Mouse (Mus musculus): ENCODE measurements around the gene Rgl2. TPM values are rescaled to one million over a fixed set of nuclear protein-coding genes. Genes with fewer than 3 reads are reported as not detected.
A peak's percentile ranks its signal among the peaks of the same experiment; 100 is the strongest.

Rgl2 gene
- total and polyA plus RNA-seq, 3 experiments, result 24.9 to 43.6 TPM; not detected in 1

GRCm38 (mm10) chr17:33920282-33921097, 8.9 kb upstream of the Rgl2 start:
- H3K9ac ChIP-seq (ENCODE audit: control insufficient read depth, low read depth, low read length, poor library complexity, severe bottlenecking), result peak overlapping the region; percentile 73
- H3K4me1 ChIP-seq (ENCODE audit: control insufficient read depth in 1 of 2, insufficient read depth in 2 of 2, low read length in 2 of 2), result peaks cover 2 to 27% of the 10 kb centered on the region in 2 experiments
- H3K9me3 ChIP-seq (replicated peaks; ENCODE audit: insufficient read depth, low read length), result no peaks in the 10 kb centered on the region
- no peaks in the 10 kb centered on the region for H3K27me3 ChIP-seq (ENCODE audit: control insufficient read depth in 1 of 2, insufficient read depth in 2 of 2, low read length in 2 of 2)
- H3K27ac ChIP-seq (ENCODE audit: control insufficient read depth, low read depth, low read length), result peak overlapping the region; percentile 66
- peaks cover 0 to 8% of the 10 kb centered on the region in 2 experiments; a peak in 2 of 4 replicates for H3K36me3 ChIP-seq (ENCODE audit: control insufficient read depth in 1 of 2, insufficient read depth in 2 of 2, low read length in 2 of 2)
- peak; percentile 88 for DNase-seq (ENCODE audit: low read depth, low spot score)
- H3K4me3 ChIP-seq (ENCODE audit: control insufficient read depth in 1 of 2, insufficient read depth in 1 of 2, low read depth in 2 of 2, low read length in 2 of 2), result peak overlapping the region; percentile 77 to 81
- H3K79me2 ChIP-seq (ENCODE audit: control insufficient read depth, insufficient read depth, low read length, poor library complexity), result peaks cover 8% of the 10 kb centered on the region
- TF ChIP-seq ZNF384 (IDR thresholded peaks at IDR 0.05; ENCODE audit: low read depth, low read length) (peak; percentile 17; the same call in 1 of the 2 replicates), MYB (IDR thresholded peaks at IDR 0.05; ENCODE audit: low read depth, low read length) (no peak), GABPA (IDR thresholded peaks at IDR 0.05; ENCODE audit: low read depth, low read length) (no peak), ZKSCAN1 (IDR thresholded peaks at IDR 0.05; ENCODE audit: low read depth, low read length) (no peak), TAL1 (IDR thresholded peaks at IDR 0.05; ENCODE audit: low read length) (no peak), RAD21 (IDR thresholded peaks at IDR 0.05; ENCODE audit: low read depth, low read length) (peak; percentile 66), TCF12 (IDR thresholded peaks at IDR 0.05; ENCODE audit: low read depth, low read length) (peak; percentile 24; the same call in 1 of the 2 replicates), POLR2AphosphoS5 (IDR thresholded peaks at IDR 0.05; ENCODE audit: borderline replicate concordance, low read depth, low read length) (no peak), TBP (IDR thresholded peaks at IDR 0.05; ENCODE audit: low read depth, low read length) (0 out of 2 replicates have a peak, but pooled peaks have one; percentile 1), MAZ (IDR thresholded peaks at IDR 0.05; ENCODE audit: low read depth, low read length) (0 out of 2 replicates have a peak, but pooled peaks have one; percentile 39), CHD1 (IDR thresholded peaks at IDR 0.05; ENCODE audit: low read depth, low read length) (no peak), RCOR1 (IDR thresholded peaks at IDR 0.05; ENCODE audit: low read depth, low read length) (no peak), USF1 (IDR thresholded peaks at IDR 0.05; ENCODE audit: low read depth, low read length) (no peak), ELF1 (IDR thresholded peaks at IDR 0.05; ENCODE audit: low read depth, low read length) (no peak), MEF2A (IDR thresholded peaks at IDR 0.05; ENCODE audit: extremely low read depth, insufficient replicate concordance, low read depth, low read length, poor library complexity, severe bottlenecking) (no peak), CTCF (IDR thresholded peaks at IDR 0.05 in 2 of 3, conservative IDR thresholded peaks at IDR 0.05 in 1 of 3; ENCODE audit: control insufficient read depth in 1 of 3, insufficient read depth in 1 of 3, low read depth in 2 of 3, low read length in 3 of 3, poor library complexity in 1 of 3, severe bottlenecking in 1 of 3) (peak; percentile 86 to 90 (median 89)), BHLHE40 (IDR thresholded peaks at IDR 0.05; ENCODE audit: borderline replicate concordance, low read depth, low read length) (no peak), NRF1 (IDR thresholded peaks at IDR 0.05; ENCODE audit: insufficient read depth, low read depth, low read length, poor library complexity, severe bottlenecking) (no peak), JUND (IDR thresholded peaks at IDR 0.05; ENCODE audit: low read depth, low read length) (0 out of 2 replicates have a peak, but pooled peaks have one; percentile 47), E2F4 (IDR thresholded peaks at IDR 0.05; ENCODE audit: borderline replicate concordance, low read depth, low read length) (no peak), MXI1 (IDR thresholded peaks at IDR 0.05; ENCODE audit: low read depth, low read length) (peak; percentile 81), HCFC1 (IDR thresholded peaks at IDR 0.05; ENCODE audit: low read depth, low read length) (peak; percentile 48; the same call in 1 of the 2 replicates), POLR2A (IDR thresholded peaks at IDR 0.05; ENCODE audit: control insufficient read depth in 1 of 2, insufficient read depth in 1 of 2, low read depth in 1 of 2, low read length in 2 of 2, poor library complexity in 1 of 2) (no peak), NELFE (IDR thresholded peaks at IDR 0.05; ENCODE audit: low read depth, low read length) (no peak), MYC (IDR thresholded peaks at IDR 0.05; ENCODE audit: low read depth, low read length) (peak; percentile 64; the same call in 1 of the 2 replicates), KAT2A (conservative IDR thresholded peaks at IDR 0.05; ENCODE audit: low read depth, low read length) (peak; percentile 38; the same call in 1 of the 2 replicates), SIN3A (IDR thresholded peaks at IDR 0.05; ENCODE audit: low read length) (peak; percentile 82), USF2 (IDR thresholded peaks at IDR 0.05; ENCODE audit: borderline replicate concordance in 1 of 2, insufficient read depth in 1 of 2, low read depth in 1 of 2, low read length in 2 of 2) (no peak), UBTF (IDR thresholded peaks at IDR 0.05; ENCODE audit: borderline replicate concordance, insufficient read depth, low read depth, low read length) (no peak), SMC3 (IDR thresholded peaks at IDR 0.05; ENCODE audit: low read depth, low read length) (peak; percentile 68), POLR2AphosphoS2 (IDR thresholded peaks at IDR 0.05; ENCODE audit: low read length) (no peak), EP300 (IDR thresholded peaks at IDR 0.05; ENCODE audit: low read depth in 1 of 2, low read length in 2 of 2) (peak in 1 of 2 experiments; percentile 27; a peak in 1 of 4 replicates), MAFK (IDR thresholded peaks at IDR 0.05; ENCODE audit: borderline replicate concordance, low read depth, low read length) (no peak), ETS1 (IDR thresholded peaks at IDR 0.05; ENCODE audit: low read depth, low read length) (peak; percentile 42; the same call in 1 of the 2 replicates)
